Mouse (Mus musculus) liver, embryonic 11.5 days (tissue): ENCODE measurements around the gene Ost4. TPM values are rescaled to one million over a fixed set of nuclear protein-coding genes. Genes with fewer than 3 reads are reported as not detected.

Experiments used
- ATAC-seq: fragments of 200-750 bp; cut with Nextera tagmentation; replicated peaks from 2 replicates; pipeline ENCODE4 v1.8.0; 2017; ENCODE audit warnings: moderate number of reproducible peaks, mild to moderate bottlenecking, moderate TSS enrichment, moderate library complexity; ENCODE audit not compliant: low FRiP score
- DNase-seq: peaks from one replicate; pipeline ENCODE4 v3.0.0-alpha.2; 2017; ENCODE audit warnings: low spot score
- H3K27ac ChIP-seq: fragments of 300-500 bp; sonication (generic); 2 replicates; pipeline ENCODE4 v1.5.1; 2014; ENCODE audit warnings: mild to moderate bottlenecking, low read depth, low read length, control low read depth
- H3K27me3 ChIP-seq: fragments of 300-500 bp; sonication (generic); replicated peaks from 2 replicates; pipeline ENCODE4 v1.6.1; 2014; ENCODE audit warnings: low read length, mixed read lengths; ENCODE audit not compliant: control insufficient read depth, insufficient read depth
- H3K36me3 ChIP-seq: fragments of 300-500 bp; sonication (generic); 2 replicates; pipeline ENCODE4 v1.6.1; 2014; ENCODE audit warnings: mild to moderate bottlenecking, low read length, moderate library complexity, mixed read lengths; ENCODE audit not compliant: control insufficient read depth, insufficient read depth
- H3K4me1 ChIP-seq: fragments of 300-500 bp; sonication (generic); replicated peaks from 2 replicates; pipeline ENCODE4 v1.6.1; 2014; ENCODE audit warnings: low read length, mixed read lengths; ENCODE audit not compliant: control insufficient read depth, insufficient read depth
- H3K4me2 ChIP-seq: fragments of 300-500 bp; sonication (generic); 2 replicates; pipeline ENCODE4 v1.6.1; 2014; ENCODE audit warnings: mild to moderate bottlenecking, control low read depth, moderate library complexity
- H3K4me3 ChIP-seq: fragments of 300-500 bp; sonication (generic); 2 replicates; pipeline ENCODE4 v1.5.1; 2014; ENCODE audit warnings: low read depth, low read length, control low read depth
- H3K9ac ChIP-seq: fragments of 300-500 bp; sonication (generic); 2 replicates; pipeline ENCODE4 v1.6.1; 2014; ENCODE audit warnings: low read depth, low read length, control low read depth
- H3K9me3 ChIP-seq: fragments of 300-500 bp; sonication (generic); 2 replicates; pipeline ENCODE4 v1.6.1; 2016; ENCODE audit warnings: low read length, inconsistent platforms, mixed read lengths; ENCODE audit not compliant: control insufficient read depth
- WGBS: fragments of 180-500 bp; shearing (Covaris S2); extraction: QIAGEN DNeasy Blood & Tissue Kit; methylation state at CpG from one replicate; pipeline ENCODE4 v1.1.7; 2014; 5-methylcytosine and 5-hydroxymethylcytosine counted together
- polyA plus RNA-seq: library from polyadenylated mRNA; unstranded; fragments of >200 nt; fragmentation: Nextera tagmentation; extraction: Ambion mirVana; gene quantifications from 2 replicates; pipeline ENCODE4 v1.2.1, GENCODE M21; 2014

The Ost4 gene
- polyA plus RNA-seq, 1 experiment from 2014 or later: 501 TPM

GRCm38 (mm10) chr5:30915456-30915855 lies 7.9 kb upstream of the Ost4 start:
- Histone ChIP-seq H3K27ac (peak overlapping the region; percentile 84; the same call in 1 of the 2 replicates), H3K4me3 (peak overlapping the region; percentile 65), H3K4me1 (peaks cover 57% of the 10 kb centered on the region), H3K36me3 (peaks cover 23% of the 10 kb centered on the region), H3K9ac (peak overlapping the region; percentile 73), H3K4me2 (peak overlapping the region; percentile 67), H3K27me3 (no peaks in the 10 kb centered on the region), H3K9me3 (no peaks in the 10 kb centered on the region)
- no peak for DNase-seq
- peak; percentile 8; the same call in 1 of the 2 replicates for ATAC-seq
- WGBS: 40% methylated on average over 9 of the region's 9 CpGs

- Histone ChIP-seq H3K9ac (peak overlapping the region; percentile 73), H3K27ac (peak overlapping the region; percentile 84), H3K36me3 (peaks cover 19% of the 10 kb centered on the region), H3K27me3 (no peaks in the 10 kb centered on the region), H3K4me1 (peaks cover 59% of the 10 kb centered on the region), H3K9me3 (no peaks in the 10 kb centered on the region), H3K4me2 (peak overlapping the region; percentile 67), H3K4me3 (peak overlapping the region; percentile 65)
- ATAC-seq (no peak), DNase-seq (no peak)
- 36% methylated on average over 6 of the region's 6 CpGs for WGBS
These were observed 7.3 kb upstream of the Ost4 start for GRCm38 (mm10) chr5:30914849-30915248.

- Histone ChIP-seq H3K9me3 (no peaks in the 10 kb centered on the region), H3K9ac (peak overlapping the region; percentile 73), H3K4me2 (peak overlapping the region; percentile 67), H3K4me1 (peaks cover 65% of the 10 kb centered on the region), H3K27me3 (no peaks in the 10 kb centered on the region), H3K36me3 (peaks cover 17% of the 10 kb centered on the region), H3K27ac (peak overlapping the region; percentile 84), H3K4me3 (peak overlapping the region; percentile 65)
- no peak for DNase-seq
- 39% methylated on average over 7 of the region's 7 CpGs for WGBS
- ATAC-seq: no peak
These were observed 6.6 kb upstream of the Ost4 start for GRCm38 (mm10) chr5:30914101-30914635.

- no peaks in the 10 kb centered on the region for H3K27me3 ChIP-seq
- peaks cover 11% of the 10 kb centered on the region for H3K36me3 ChIP-seq
- ATAC-seq (peak; percentile 46), DNase-seq (peak; percentile 74)
- peak within 1 kb of the TSS; percentile 65 for H3K4me3 ChIP-seq
- H3K9me3 ChIP-seq: no peaks in the 10 kb centered on the region
- H3K4me2 ChIP-seq: peak within 1 kb of the TSS; percentile 67
- H3K9ac ChIP-seq: peak within 1 kb of the TSS; percentile 73
- peak within 1 kb of the TSS; percentile 84 for H3K27ac ChIP-seq
- WGBS: 16% methylated on average over 13 of the region's 13 CpGs
- peaks cover 74% of the 10 kb centered on the region for H3K4me1 ChIP-seq
These were observed 5.7 kb upstream of the Ost4 start, which contains the start of gene Emilin1 for GRCm38 (mm10) chr5:30913060-30913841. Gene Emilin1, plus strand, starts transcription at chr5:30913402.

GRCm38 (mm10) chr5:30912156-30912555 lies 4.6 kb upstream of the Ost4 start:
- H3K9ac ChIP-seq: peak overlapping the region; percentile 47
- no peaks in the 10 kb centered on the region for H3K27me3 ChIP-seq
- no peak for ATAC-seq
- peaks cover 72% of the 10 kb centered on the region for H3K4me1 ChIP-seq
- peaks cover 2% of the 10 kb centered on the region; the same call in 1 of the 2 replicates for H3K36me3 ChIP-seq
- no peak overlapping the region for H3K4me3 ChIP-seq
- no peaks in the 10 kb centered on the region for H3K9me3 ChIP-seq
- H3K27ac ChIP-seq: peak overlapping the region; percentile 84
- DNase-seq: no peak
- WGBS: 59% methylated on average over 5 of the region's 5 CpGs
- peak overlapping the region; percentile 67 for H3K4me2 ChIP-seq

GRCm38 (mm10) chr5:30910481-30910880 lies 2.9 kb upstream of the Ost4 start:
- Histone ChIP-seq H3K9ac (no peak overlapping the region), H3K4me1 (peaks cover 68% of the 10 kb centered on the region), H3K27me3 (no peaks in the 10 kb centered on the region), H3K36me3 (peaks cover 3% of the 10 kb centered on the region; the same call in 1 of the 2 replicates), H3K9me3 (no peaks in the 10 kb centered on the region), H3K27ac (no peak overlapping the region), H3K4me2 (no peak overlapping the region), H3K4me3 (no peak overlapping the region)
- ATAC-seq (no peak), DNase-seq (no peak)

GRCm38 (mm10) chr5:30909863-30910262 lies 2.3 kb upstream of the Ost4 start:
- Histone ChIP-seq H3K9me3 (no peaks in the 10 kb centered on the region), H3K27ac (peak overlapping the region; percentile 87), H3K9ac (no peak overlapping the region), H3K4me1 (peaks cover 61% of the 10 kb centered on the region), H3K27me3 (no peaks in the 10 kb centered on the region), H3K36me3 (peaks cover 8% of the 10 kb centered on the region; the same call in 1 of the 2 replicates), H3K4me2 (peak overlapping the region; percentile 3; the same call in 1 of the 2 replicates), H3K4me3 (no peak overlapping the region)
- ATAC-seq (no peak), DNase-seq (no peak)
- WGBS: 79% methylated on average over 7 of the region's 7 CpGs

GRCm38 (mm10) chr5:30909300-30909659 lies 1.7 kb upstream of the Ost4 start:
- H3K4me2 ChIP-seq: peak overlapping the region; percentile 96; the same call in 1 of the 2 replicates
- peak overlapping the region; percentile 87 for H3K27ac ChIP-seq
- no peak for ATAC-seq
- no peak overlapping the region for H3K9ac ChIP-seq
- H3K36me3 ChIP-seq: peaks cover 14% of the 10 kb centered on the region
- H3K27me3 ChIP-seq: no peaks in the 10 kb centered on the region
- no peaks in the 10 kb centered on the region for H3K9me3 ChIP-seq
- WGBS: 16% methylated on average over 7 of the region's 7 CpGs
- peaks cover 56% of the 10 kb centered on the region for H3K4me1 ChIP-seq
- no peak overlapping the region for H3K4me3 ChIP-seq
- no peak for DNase-seq
